Mouse (Mus musculus) kidney, embryonic 14.5 days (tissue): ENCODE results near the gene 4930447C04Rik. TPM values are rescaled to one million over a fixed set of nuclear protein-coding genes. Genes with fewer than 3 reads are reported as not detected.
A peak's percentile ranks its signal among the peaks of the same experiment; 100 is the strongest.

Experiments
- ATAC-seq: fragments of 200-750 bp; cut with Nextera tagmentation; 2 replicates; pipeline ENCODE4 v1.8.0; 2017; ENCODE audit warnings: moderate number of reproducible peaks, mild to moderate bottlenecking, moderate TSS enrichment, moderate library complexity; ENCODE audit not compliant: low FRiP score, low TSS enrichment
- H3K27ac ChIP-seq: fragments of 300-500 bp; sonication (generic); 2 replicates; pipeline ENCODE4 v1.5.1; 2014; ENCODE audit warnings: low read depth, mild to moderate bottlenecking, low read length, moderate library complexity, mixed read lengths
- H3K27me3 ChIP-seq: fragments of 300-500 bp; sonication (generic); 2 replicates; pipeline ENCODE4 v1.6.1; 2014; ENCODE audit warnings: mild to moderate bottlenecking, low read length; ENCODE audit not compliant: control insufficient read depth, insufficient read depth
- H3K36me3 ChIP-seq: fragments of 300-500 bp; sonication (generic); 2 replicates; pipeline ENCODE4 v1.6.1; 2014; ENCODE audit warnings: low read length, mixed read lengths; ENCODE audit not compliant: control insufficient read depth, insufficient read depth
- H3K4me1 ChIP-seq: fragments of 300-500 bp; sonication (generic); 2 replicates; pipeline ENCODE4 v1.6.1; 2014; ENCODE audit warnings: low read length, mixed read lengths; ENCODE audit not compliant: control insufficient read depth, insufficient read depth
- H3K4me2 ChIP-seq: fragments of 300-500 bp; sonication (generic); replicated peaks from 2 replicates; pipeline ENCODE4 v1.6.1; 2014; ENCODE audit warnings: low read depth, mild to moderate bottlenecking, low read length
- H3K4me3 ChIP-seq: fragments of 300-500 bp; sonication (generic); 2 replicates; pipeline ENCODE4 v1.5.1; 2014; ENCODE audit warnings: mild to moderate bottlenecking, low read length
- H3K9ac ChIP-seq: fragments of 300-500 bp; sonication (generic); 2 replicates; pipeline ENCODE4 v1.6.1; 2014; ENCODE audit warnings: low read depth, mild to moderate bottlenecking, low read length, moderate library complexity
- H3K9me3 ChIP-seq: fragments of 300-500 bp; sonication (generic); 2 replicates; pipeline ENCODE4 v1.6.1; 2016; ENCODE audit warnings: low read length; ENCODE audit not compliant: control insufficient read depth
- WGBS: fragments of 180-500 bp; shearing (Covaris S2); extraction: QIAGEN DNeasy Blood & Tissue Kit; methylation state at CpG from one replicate; pipeline ENCODE4 v1.1.7; 2014; 5-methylcytosine and 5-hydroxymethylcytosine counted together
- polyA plus RNA-seq: library from polyadenylated mRNA; unstranded; fragments of >200 nt; fragmentation: Nextera tagmentation; extraction: Ambion mirVana; gene quantifications from 2 replicates; pipeline ENCODE4 v1.2.1, GENCODE M21; 2014

The 4930447C04Rik gene
- polyA plus RNA-seq, 1 experiment from 2014 or later, result 1.5 TPM

DNA sequence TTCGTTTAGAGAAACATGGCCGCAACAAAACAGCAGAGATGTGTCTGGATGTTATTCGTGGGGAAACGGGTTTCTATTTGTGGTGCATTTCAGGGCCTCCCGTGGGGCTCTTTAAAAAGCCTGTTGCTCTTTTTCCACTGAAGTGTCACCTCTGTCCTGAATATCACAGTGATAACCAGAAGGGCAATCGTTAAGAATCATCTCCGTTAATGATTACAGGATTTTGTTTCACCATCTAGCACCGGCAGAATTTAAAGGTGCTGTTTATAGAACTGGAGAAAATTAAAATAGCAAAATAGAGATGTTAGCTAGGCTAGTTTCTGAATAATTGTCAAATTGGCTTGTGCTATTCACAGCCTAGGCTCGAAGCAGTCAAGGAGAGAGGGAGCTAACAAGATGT is 90.4 kb downstream of the 4930447C04Rik start:
- Histone ChIP-seq H3K9ac (no peak overlapping the region), H3K4me2 (no peak overlapping the region), H3K9me3 (no peaks in the 10 kb centered on the region), H3K4me1 (no peaks in the 10 kb centered on the region), H3K27me3 (peaks cover 42% of the 10 kb centered on the region), H3K36me3 (no peaks in the 10 kb centered on the region), H3K27ac (no peak overlapping the region), H3K4me3 (no peak overlapping the region)
- ATAC-seq, result no peak
- WGBS, result 70% methylated on average over 9 of the region's 9 CpGs

GRCm38 (mm10) chr12:72847725-72848124 is 92.8 kb downstream of the 4930447C04Rik start:
- Histone ChIP-seq H3K9ac (no peak overlapping the region), H3K4me2 (no peak overlapping the region), H3K4me1 (peaks cover 9% of the 10 kb centered on the region; the same call in 1 of the 2 replicates), H3K4me3 (no peak overlapping the region), H3K27me3 (peaks cover 20% of the 10 kb centered on the region; the same call in 1 of the 2 replicates), H3K36me3 (no peaks in the 10 kb centered on the region), H3K9me3 (no peaks in the 10 kb centered on the region), H3K27ac (no peak overlapping the region)
- no peak for ATAC-seq
- 27% methylated on average over 7 of the region's 7 CpGs for WGBS

GRCm38 (mm10) chr12:72845946-72846345 is 94.6 kb downstream of the 4930447C04Rik start:
- no peak overlapping the region for H3K4me3 ChIP-seq
- peaks cover 3% of the 10 kb centered on the region; the same call in 1 of the 2 replicates for H3K9me3 ChIP-seq
- peaks cover 9% of the 10 kb centered on the region; the same call in 1 of the 2 replicates for H3K4me1 ChIP-seq
- no peak overlapping the region for H3K4me2 ChIP-seq
- no peaks in the 10 kb centered on the region for H3K36me3 ChIP-seq
- no peak for ATAC-seq
- no peak overlapping the region for H3K27ac ChIP-seq
- no peak overlapping the region for H3K9ac ChIP-seq
- WGBS, result 30% methylated on average over 10 of the region's 10 CpGs
- H3K27me3 ChIP-seq, result peaks cover 20% of the 10 kb centered on the region; the same call in 1 of the 2 replicates

- peak overlapping the region; percentile 28; the same call in 1 of the 2 replicates for H3K9ac ChIP-seq
- no peak overlapping the region for H3K27ac ChIP-seq
- WGBS, result 22% methylated on average over 12 of the region's 12 CpGs
Measured at GRCm38 (mm10) chr12:72843973-72844620, 96.5 kb downstream of the 4930447C04Rik start.

GRCm38 (mm10) chr12:72843555-72843954 is 97.0 kb downstream of the 4930447C04Rik start:
- Histone ChIP-seq H3K36me3 (no peaks in the 10 kb centered on the region), H3K9ac (no peak overlapping the region), H3K27me3 (peaks cover 20% of the 10 kb centered on the region; the same call in 1 of the 2 replicates), H3K27ac (no peak overlapping the region), H3K4me2 (peak overlapping the region; percentile 36), H3K4me3 (no peak overlapping the region), H3K9me3 (peaks cover 3% of the 10 kb centered on the region; the same call in 1 of the 2 replicates), H3K4me1 (peaks cover 9% of the 10 kb centered on the region; the same call in 1 of the 2 replicates)
- no peak for ATAC-seq
- 61% methylated on average over 4 of the region's 4 CpGs for WGBS

More at GRCm38 (mm10) chr12:72843973-72844620, 96.5 kb downstream of the 4930447C04Rik start:
- peak; percentile 85 for ATAC-seq
- Histone ChIP-seq H3K4me1 (peaks cover 9% of the 10 kb centered on the region; the same call in 1 of the 2 replicates), H3K9me3 (peaks cover 3% of the 10 kb centered on the region; the same call in 1 of the 2 replicates), H3K27me3 (peaks cover 20% of the 10 kb centered on the region; the same call in 1 of the 2 replicates), H3K4me2 (peak overlapping the region; percentile 36), H3K36me3 (no peaks in the 10 kb centered on the region), H3K4me3 (0 out of 2 replicates have a peak overlapping the region, but pooled peaks have one; percentile 4)

DNA sequence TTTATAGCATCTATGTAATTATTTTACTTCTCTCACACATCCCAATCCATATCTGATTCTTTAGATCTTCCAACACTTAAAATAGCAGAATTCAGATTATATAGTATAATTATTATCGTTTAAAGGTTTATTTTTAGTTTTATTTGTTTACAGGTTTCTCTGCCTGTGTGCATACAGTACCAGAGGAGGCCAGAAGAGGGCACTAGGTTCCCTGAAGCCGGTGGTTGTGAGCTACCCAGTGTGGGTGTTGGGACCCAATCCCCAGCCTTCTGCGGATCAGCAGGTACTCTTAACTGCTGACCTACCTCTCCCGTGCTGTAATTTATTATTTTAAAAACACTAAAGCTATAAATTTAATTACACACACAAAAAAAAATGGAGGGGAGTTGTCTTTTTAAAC is 97.4 kb downstream of the 4930447C04Rik start:
- H3K4me1 ChIP-seq, result peaks cover 9% of the 10 kb centered on the region; the same call in 1 of the 2 replicates
- no peak overlapping the region for H3K4me2 ChIP-seq
- peaks cover 3% of the 10 kb centered on the region; the same call in 1 of the 2 replicates for H3K9me3 ChIP-seq
- ATAC-seq, result no peak
- no peak overlapping the region for H3K4me3 ChIP-seq
- H3K27me3 ChIP-seq, result peaks cover 20% of the 10 kb centered on the region; the same call in 1 of the 2 replicates
- 79% methylated on average over 4 of the region's 4 CpGs for WGBS
- no peak overlapping the region for H3K9ac ChIP-seq
- H3K36me3 ChIP-seq, result no peaks in the 10 kb centered on the region
- no peak overlapping the region for H3K27ac ChIP-seq

GRCm38 (mm10) chr12:72841500-72841899 is 99.1 kb downstream of the 4930447C04Rik start:
- Histone ChIP-seq H3K27ac (no peak overlapping the region), H3K4me3 (no peak overlapping the region), H3K4me1 (peaks cover 9% of the 10 kb centered on the region; the same call in 1 of the 2 replicates), H3K36me3 (no peaks in the 10 kb centered on the region), H3K27me3 (peaks cover 8% of the 10 kb centered on the region; the same call in 1 of the 2 replicates), H3K9me3 (peaks cover 3% of the 10 kb centered on the region; the same call in 1 of the 2 replicates), H3K9ac (no peak overlapping the region), H3K4me2 (no peak overlapping the region)
- 92% methylated on average over 1 of the region's 1 CpGs for WGBS
- ATAC-seq, result no peak

DNA sequence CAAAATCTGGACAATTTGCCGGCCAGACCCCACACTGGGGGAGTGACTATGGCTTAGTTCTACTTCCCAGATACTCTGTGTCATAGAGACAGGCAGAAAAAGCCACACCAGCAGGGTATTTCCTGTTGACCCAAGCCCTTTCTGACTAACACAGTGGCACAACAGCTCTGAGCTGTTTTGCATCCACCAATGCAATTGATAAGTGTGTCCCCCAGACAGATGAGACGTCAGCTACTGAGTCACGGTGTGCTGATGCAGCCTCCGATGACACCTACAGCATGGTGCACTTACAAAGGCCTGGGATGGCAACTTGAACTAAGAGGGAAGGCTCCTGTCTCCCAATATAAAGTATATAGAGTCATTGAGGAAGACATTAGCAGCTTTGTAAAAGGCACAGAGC is 103.3 kb downstream of the 4930447C04Rik start:
- 78% methylated on average over 4 of the region's 4 CpGs for WGBS
- Histone ChIP-seq H3K36me3 (no peaks in the 10 kb centered on the region), H3K27ac (no peak overlapping the region), H3K9ac (no peak overlapping the region), H3K9me3 (peaks cover 3% of the 10 kb centered on the region), H3K4me2 (no peak overlapping the region), H3K4me1 (no peaks in the 10 kb centered on the region), H3K27me3 (peaks cover 11% of the 10 kb centered on the region), H3K4me3 (no peak overlapping the region)
- ATAC-seq, result no peak

DNA sequence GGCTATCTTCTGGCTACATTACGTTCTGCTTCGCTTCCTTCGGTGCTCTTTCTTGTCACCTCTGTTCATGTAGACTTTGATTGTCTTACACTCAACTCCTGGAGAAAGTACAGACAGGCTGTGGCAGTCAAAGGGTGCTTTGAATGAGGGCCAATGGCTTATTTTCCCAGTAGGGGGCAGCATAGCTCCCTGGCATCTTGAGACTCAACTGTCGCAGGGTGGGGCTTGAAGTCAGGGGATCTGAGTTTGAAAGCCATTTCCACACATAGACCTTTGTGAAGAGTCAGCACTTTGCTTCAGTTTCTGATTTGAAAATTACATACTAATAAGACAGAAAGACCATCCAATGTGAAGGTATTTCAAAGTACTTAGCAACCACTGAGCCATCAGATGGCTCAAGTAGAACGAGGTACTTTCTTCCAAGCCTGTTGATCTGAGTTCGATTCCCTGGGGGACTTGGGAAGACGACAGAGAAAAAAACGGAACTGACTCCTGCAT is 105.0 kb downstream of the 4930447C04Rik start:
- no peak overlapping the region for H3K4me2 ChIP-seq
- peaks cover 21% of the 10 kb centered on the region for H3K27me3 ChIP-seq
- no peak overlapping the region for H3K27ac ChIP-seq
- no peaks in the 10 kb centered on the region for H3K36me3 ChIP-seq
- ATAC-seq, result no peak
- 87% methylated on average over 8 of the region's 8 CpGs for WGBS
- peaks cover 6% of the 10 kb centered on the region; the same call in 1 of the 2 replicates for H3K4me1 ChIP-seq
- no peaks in the 10 kb centered on the region; the same call in 1 of the 2 replicates for H3K9me3 ChIP-seq
- no peak overlapping the region for H3K9ac ChIP-seq
- no peak overlapping the region for H3K4me3 ChIP-seq
